Mouse (Mus musculus) heart, adult 2 months (tissue): ENCODE measurements at regions not wholly inside any gene's neighbourhood (a gene's known extent, or its start where the extent isn't known, plus 50 kb on each side); places are given as distances from the start of the nearest gene placed in this dataset.

Experiments used
- CTCF ChIP-seq: fragments of 200-600 bp; IDR thresholded peaks from 2 replicates; pipeline ENCODE4 v1.8.1; 2022; ENCODE audit warnings: antibody characterized with exemption, mild to moderate bottlenecking, moderate library complexity
- EP300 ChIP-seq: fragments of 200-500 bp; IDR thresholded peaks from 2 replicates; pipeline ENCODE4 v1.6.1; 2011; ENCODE audit warnings: low read depth, low read length, control low read depth; ENCODE audit not compliant: insufficient read depth
- POLR2A ChIP-seq: fragments of 200-500 bp; IDR thresholded peaks from 2 replicates; pipeline ENCODE4 v1.6.1; 2011; ENCODE audit warnings: mild to moderate bottlenecking, low read depth, low read length, control low read depth; ENCODE audit not compliant: insufficient read depth

DNA sequence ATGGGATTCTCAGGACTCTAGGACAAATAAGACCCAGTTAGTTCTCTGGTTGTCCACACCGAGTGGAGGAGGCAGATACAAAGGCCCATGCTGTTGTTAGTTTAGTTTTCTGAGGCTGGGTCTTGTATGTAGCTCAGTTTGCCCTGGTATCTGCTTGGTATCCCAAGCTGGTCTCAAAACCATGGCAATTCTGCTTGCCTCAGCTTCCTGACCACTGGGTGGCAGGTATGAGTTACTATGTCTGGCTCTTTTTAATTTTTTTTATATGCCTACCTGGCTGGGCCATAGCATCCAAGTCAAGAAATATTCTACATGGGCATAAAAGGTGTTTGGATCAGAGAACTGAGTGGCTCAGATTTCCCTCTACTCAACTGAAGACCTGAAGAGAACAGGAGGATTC is 77.9 kb downstream of the Trim42 start:
- TF ChIP-seq EP300, result no peak
- TF ChIP-seq CTCF, result no peak
- TF ChIP-seq POLR2A, result no peak
